Mouse (Mus musculus) heart, postnatal 0 days (tissue): Measurements from ENCODE around the gene Slc7a7. TPM values are rescaled to one million over a fixed set of nuclear protein-coding genes. Genes with fewer than 3 reads are reported as not detected.
A peak's percentile ranks its signal among the peaks of the same experiment; 100 is the strongest.

ENCODE experiments used
- ATAC-seq: fragments of 200-750 bp; cut with Nextera tagmentation; 2 replicates; pipeline ENCODE4 v1.8.0; 2017; ENCODE audit warnings: low read depth, moderate number of reproducible peaks, moderate library complexity; ENCODE audit not compliant: insufficient read depth
- DNase-seq: peaks from one replicate; pipeline ENCODE4 v3.0.0-alpha.2; 2016; ENCODE audit warnings: low spot score
- H3K27ac ChIP-seq: fragments of 300-500 bp; sonication (generic); 2 replicates; pipeline ENCODE4 v1.5.1; 2014; ENCODE audit warnings: low read depth, mild to moderate bottlenecking
- H3K27me3 ChIP-seq: fragments of 300-500 bp; sonication (generic); 2 replicates; pipeline ENCODE4 v1.6.1; 2014; ENCODE audit warnings: low read length, mixed read lengths; ENCODE audit not compliant: control insufficient read depth, insufficient read depth
- H3K36me3 ChIP-seq: fragments of 300-500 bp; sonication (generic); replicated peaks from 2 replicates; pipeline ENCODE4 v1.6.1; 2014; ENCODE audit warnings: low read length, mixed read lengths; ENCODE audit not compliant: control insufficient read depth, insufficient read depth
- H3K4me1 ChIP-seq: fragments of 300-500 bp; sonication (generic); 2 replicates; pipeline ENCODE4 v1.6.1; 2014; ENCODE audit warnings: antibody characterized with exemption; ENCODE audit not compliant: control insufficient read depth, insufficient read depth
- H3K4me2 ChIP-seq: fragments of 300-500 bp; sonication (generic); 2 replicates; pipeline ENCODE4 v1.6.1; 2014; ENCODE audit warnings: low read depth, mild to moderate bottlenecking, low read length, moderate library complexity
- H3K4me3 ChIP-seq: fragments of 300-500 bp; sonication (generic); 2 replicates; pipeline ENCODE4 v1.5.1; 2014; ENCODE audit warnings: low read depth, low read length
- H3K9ac ChIP-seq: fragments of 300-500 bp; sonication (generic); replicated peaks from 2 replicates; pipeline ENCODE4 v1.6.1; 2014; ENCODE audit warnings: low read depth, low read length, mixed read lengths
- H3K9me3 ChIP-seq: fragments of 300-500 bp; sonication (generic); replicated peaks from 2 replicates; pipeline ENCODE4 v1.6.1; 2016; ENCODE audit warnings: low read length; ENCODE audit not compliant: control insufficient read depth
- CTCF ChIP-seq: IDR thresholded peaks from 2 replicates; pipeline ENCODE4 v1.5.1; 2016; ENCODE audit warnings: antibody characterized with exemption, control low read depth, low read depth
- EP300 ChIP-seq: IDR thresholded peaks from 2 replicates; pipeline ENCODE4 v1.6.1; 2016; ENCODE audit warnings: antibody characterized with exemption, low read depth
- WGBS: fragments of 180-500 bp; shearing (Covaris S2); extraction: QIAGEN DNeasy Blood & Tissue Kit; methylation state at CpG from one replicate; pipeline ENCODE4 v1.1.7; 2014; 5-methylcytosine and 5-hydroxymethylcytosine counted together
- polyA plus RNA-seq: library from polyadenylated mRNA; unstranded; fragments of >200 nt; fragmentation: Nextera tagmentation; extraction: Ambion mirVana; gene quantifications from 2 replicates; pipeline ENCODE4 v1.2.1, GENCODE M21; 2015
- total RNA-seq: library from RNA; depleted of rRNA; stranded (reverse); fragments of >200 nt; gene quantifications from 2 replicates; pipeline ENCODE4 v1.2.3, GENCODE M21; 2014; ENCODE audit warnings: low replicate concordance

The Slc7a7 gene
- total and polyA plus RNA-seq, 2 experiments from 2014 or later: 6.7 to 11.3 TPM

- no peak for DNase-seq
- no peak for ATAC-seq
- TF ChIP-seq CTCF: no peak
- no peak for TF ChIP-seq EP300
- H3K9ac ChIP-seq: no peak overlapping the region
- 67% methylated on average over 3 of the region's 3 CpGs for WGBS
- no peaks in the 10 kb centered on the region for H3K4me1 ChIP-seq
- no peaks in the 10 kb centered on the region for H3K27me3 ChIP-seq
- no peak overlapping the region for H3K4me3 ChIP-seq
- no peak overlapping the region for H3K4me2 ChIP-seq
- H3K27ac ChIP-seq: no peak overlapping the region
- no peaks in the 10 kb centered on the region for H3K9me3 ChIP-seq
- H3K36me3 ChIP-seq: 0 out of 2 replicates have a peak, but pooled peaks cover 6% of the 10 kb centered on the region
These were observed 15.9 kb downstream of the Slc7a7 start for GRCm38 (mm10) chr14:54401723-54402122.

GRCm38 (mm10) chr14:54398921-54399382, 18.6 kb downstream of the Slc7a7 start:
- ATAC-seq (no peak), DNase-seq (no peak)
- TF ChIP-seq CTCF (no peak), EP300 (no peak)
- no peaks in the 10 kb centered on the region for H3K4me1 ChIP-seq
- no peaks in the 10 kb centered on the region for H3K27me3 ChIP-seq
- H3K9me3 ChIP-seq: no peaks in the 10 kb centered on the region
- H3K9ac ChIP-seq: no peak overlapping the region
- H3K36me3 ChIP-seq: 0 out of 2 replicates have a peak, but pooled peaks cover 6% of the 10 kb centered on the region
- WGBS: 64% methylated on average over 8 of the region's 8 CpGs
- H3K4me3 ChIP-seq: no peak overlapping the region
- H3K27ac ChIP-seq: peak overlapping the region; percentile 7; the same call in 1 of the 2 replicates
- H3K4me2 ChIP-seq: no peak overlapping the region

DNA sequence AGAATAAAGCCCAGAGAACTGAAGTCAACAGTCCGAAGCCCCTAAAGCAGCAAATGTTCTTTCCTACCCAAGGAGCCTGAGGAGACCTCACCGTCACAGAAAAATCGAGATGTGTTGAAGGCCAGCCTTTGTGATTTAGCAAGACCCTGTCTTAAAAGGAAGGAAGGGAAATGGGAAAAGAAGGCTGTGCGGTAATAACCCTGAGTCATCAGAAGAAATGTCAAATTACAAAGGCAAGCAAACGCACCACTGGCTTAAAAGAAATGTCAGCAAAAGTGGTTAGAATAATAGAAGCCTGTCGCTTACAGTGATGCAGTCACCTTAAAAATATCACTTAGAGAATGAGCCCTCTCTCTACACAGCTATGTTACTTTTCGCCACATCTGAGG, 19.1 kb downstream of the Slc7a7 start:
- Histone ChIP-seq H3K4me1 (no peaks in the 10 kb centered on the region), H3K36me3 (0 out of 2 replicates have a peak, but pooled peaks cover 6% of the 10 kb centered on the region), H3K27me3 (no peaks in the 10 kb centered on the region), H3K9me3 (no peaks in the 10 kb centered on the region), H3K4me2 (no peak overlapping the region), H3K4me3 (no peak overlapping the region), H3K9ac (no peak overlapping the region), H3K27ac (no peak overlapping the region)
- ATAC-seq (no peak), DNase-seq (no peak)
- TF ChIP-seq EP300 (no peak), CTCF (no peak)
- WGBS: 66% methylated on average over 7 of the region's 7 CpGs

DNA sequence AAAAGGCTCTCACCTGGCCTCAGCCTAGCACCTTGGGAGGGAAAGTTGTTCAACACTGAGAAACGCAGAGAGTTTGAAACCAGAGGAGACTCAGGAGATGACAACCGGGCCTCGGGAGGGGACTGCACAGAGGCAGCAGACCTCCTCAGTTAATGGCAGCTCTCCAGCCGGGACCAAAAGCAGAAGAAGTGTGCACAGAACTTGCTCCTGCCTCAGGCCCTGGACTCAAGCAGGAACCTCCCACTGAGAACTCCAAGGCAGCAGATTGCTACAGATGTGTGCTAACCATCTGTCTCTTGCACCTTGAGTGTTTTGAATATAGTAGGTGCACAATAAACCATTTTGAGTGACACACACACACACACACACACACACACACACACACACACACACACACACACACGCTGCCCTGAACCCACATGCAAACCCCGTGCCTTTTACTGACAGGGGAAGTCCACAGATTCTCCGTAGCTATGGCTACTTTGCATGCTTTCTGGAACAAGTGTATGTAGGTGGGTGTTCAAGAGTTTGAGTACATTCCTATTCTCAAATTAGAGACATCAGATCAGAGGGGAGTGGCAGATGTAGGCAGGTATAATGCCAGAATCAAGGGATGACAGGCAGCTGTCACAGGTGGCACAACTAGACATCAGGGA, 19.6 kb downstream of the Slc7a7 start:
- ATAC-seq: no peak
- H3K9ac ChIP-seq: no peak overlapping the region
- 0 out of 2 replicates have a peak, but pooled peaks cover 2% of the 10 kb centered on the region for H3K36me3 ChIP-seq
- H3K4me1 ChIP-seq: no peaks in the 10 kb centered on the region
- TF ChIP-seq EP300 (no peak), CTCF (no peak)
- no peaks in the 10 kb centered on the region for H3K27me3 ChIP-seq
- H3K27ac ChIP-seq: no peak overlapping the region; the same call in 1 of the 2 replicates
- no peaks in the 10 kb centered on the region for H3K9me3 ChIP-seq
- no peak overlapping the region for H3K4me2 ChIP-seq
- H3K4me3 ChIP-seq: no peak overlapping the region
- WGBS: 74% methylated on average over 7 of the region's 7 CpGs
- no peak for DNase-seq

DNA sequence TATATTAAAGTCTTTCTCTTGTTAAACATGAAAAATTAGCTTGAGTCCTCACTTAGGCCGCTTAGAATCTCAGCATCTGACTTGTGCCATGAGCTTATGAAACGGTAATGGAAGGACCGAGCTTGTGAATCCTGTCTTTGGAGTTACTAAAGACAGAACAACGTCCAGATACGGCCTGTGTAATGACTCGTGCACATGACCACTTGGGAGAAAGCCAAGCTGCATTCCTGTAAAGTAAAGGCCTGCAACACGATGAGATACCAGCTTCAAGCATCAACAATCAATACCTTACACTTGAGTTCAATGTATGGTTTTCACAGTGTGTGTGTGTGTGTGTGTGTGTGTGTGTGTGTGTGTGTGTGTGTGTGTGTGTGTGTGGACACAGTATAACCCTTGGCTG, 20.9 kb downstream of the Slc7a7 start:
- no peak for DNase-seq
- TF ChIP-seq CTCF (no peak), EP300 (no peak)
- no peaks in the 10 kb centered on the region for H3K9me3 ChIP-seq
- no peak overlapping the region for H3K27ac ChIP-seq
- H3K36me3 ChIP-seq: no peaks in the 10 kb centered on the region
- H3K27me3 ChIP-seq: no peaks in the 10 kb centered on the region
- 33% methylated on average over 7 of the region's 7 CpGs for WGBS
- no peaks in the 10 kb centered on the region for H3K4me1 ChIP-seq
- no peak for ATAC-seq
- no peak overlapping the region for H3K4me3 ChIP-seq
- no peak overlapping the region for H3K4me2 ChIP-seq
- H3K9ac ChIP-seq: no peak overlapping the region

DNA sequence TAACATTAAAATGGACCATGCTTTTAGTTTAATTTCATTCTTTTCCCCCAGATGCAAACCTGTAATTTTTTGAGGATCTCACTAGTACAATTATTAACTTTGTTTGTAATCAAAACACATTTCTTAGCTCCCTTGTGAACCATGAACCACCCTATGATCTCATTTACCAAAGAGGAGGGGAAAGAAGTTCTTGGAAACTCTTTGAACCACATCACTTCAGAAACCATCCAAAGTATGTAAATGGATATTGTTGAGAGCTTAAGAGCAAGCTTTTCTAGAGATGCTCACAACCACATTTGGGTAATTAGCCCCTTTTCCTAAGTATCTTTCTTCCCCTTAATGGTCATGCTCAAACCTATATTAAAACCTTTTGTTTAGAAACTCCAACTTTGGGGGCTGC, 23.3 kb downstream of the Slc7a7 start:
- Histone ChIP-seq H3K9ac (no peak overlapping the region), H3K4me1 (no peaks in the 10 kb centered on the region), H3K27ac (no peak overlapping the region), H3K4me3 (no peak overlapping the region), H3K36me3 (no peaks in the 10 kb centered on the region), H3K9me3 (no peaks in the 10 kb centered on the region), H3K27me3 (no peaks in the 10 kb centered on the region), H3K4me2 (no peak overlapping the region)
- TF ChIP-seq EP300: no peak
- TF ChIP-seq CTCF: no peak
- ATAC-seq: no peak
- no peak for DNase-seq
